Mouse (Mus musculus): ENCODE measurements around the gene Tyrp1.

DNA sequence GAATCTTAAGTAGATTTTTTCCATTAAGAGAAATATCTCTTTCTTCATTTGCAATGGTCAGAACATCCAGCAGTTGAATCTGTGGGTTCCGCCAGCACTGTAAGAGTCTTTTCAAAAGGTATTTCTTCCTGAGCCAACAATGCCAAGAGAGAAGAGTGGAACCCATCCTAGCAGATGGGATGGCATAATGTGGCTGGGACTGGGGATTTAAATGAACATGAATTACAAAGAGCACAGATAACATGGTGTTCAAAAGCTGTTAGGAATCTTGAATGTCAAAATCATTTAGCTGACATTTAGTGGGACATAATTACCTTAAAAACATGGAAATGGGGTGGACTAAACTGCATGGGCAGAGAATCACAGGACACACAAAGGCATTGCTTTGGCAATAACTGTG is 45.6 kb upstream of the Tyrp1 start:
- TF ChIP-seq MAFK (IDR thresholded peaks at IDR 0.05; ENCODE audit: insufficient read depth, low read depth, low read length), result no peak
- TF ChIP-seq ZC3H11A (IDR thresholded peaks at IDR 0.05; ENCODE audit: borderline replicate concordance, low read depth, low read length), result no peak
- TF ChIP-seq HCFC1 (IDR thresholded peaks at IDR 0.05; ENCODE audit: borderline replicate concordance, insufficient read depth, low read length), result no peak
- no peak for TF ChIP-seq CHD2 (IDR thresholded peaks at IDR 0.05; ENCODE audit: low read depth, low read length)
- TF ChIP-seq ZNF384 (IDR thresholded peaks at IDR 0.05; ENCODE audit: low read depth, low read length), result no peak

All from ES-E14 (cell line).